Mouse (Mus musculus) c-Kit-positive CD71-negative TER-119-negative erythroid progenitor cells, embryonic 14.5 days (primary cell): ENCODE measurements around the gene Tnni3k.
A peak's percentile ranks its signal among the peaks of the same experiment; 100 is the strongest.

Experiments
- DNase-seq: peaks from one replicate; pipeline ENCODE4 v3.0.0-alpha.2; 2013; ENCODE audit warnings: low read depth

The Tnni3k gene

DNA sequence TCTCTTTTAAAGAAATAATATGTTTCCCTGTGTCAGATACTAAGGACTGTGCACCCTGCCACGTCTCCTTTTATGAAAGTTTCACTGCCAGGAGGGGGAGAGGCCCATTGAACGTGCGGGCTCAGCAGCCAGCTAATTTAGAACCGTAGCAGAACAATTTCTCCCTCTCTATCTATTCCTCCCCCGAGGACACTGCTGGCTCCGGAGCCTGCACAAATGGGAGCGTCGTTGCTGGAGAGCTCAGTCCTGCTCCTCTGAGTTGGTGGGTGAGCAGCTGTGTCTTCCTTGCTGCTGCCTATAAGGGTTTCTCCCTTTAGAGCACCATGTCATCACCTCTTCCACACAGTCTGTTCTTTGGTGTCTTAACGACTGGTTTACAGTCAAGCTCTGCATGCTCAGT is 220.8 kb downstream of the Tnni3k start:
- DNase-seq = no peak

DNA sequence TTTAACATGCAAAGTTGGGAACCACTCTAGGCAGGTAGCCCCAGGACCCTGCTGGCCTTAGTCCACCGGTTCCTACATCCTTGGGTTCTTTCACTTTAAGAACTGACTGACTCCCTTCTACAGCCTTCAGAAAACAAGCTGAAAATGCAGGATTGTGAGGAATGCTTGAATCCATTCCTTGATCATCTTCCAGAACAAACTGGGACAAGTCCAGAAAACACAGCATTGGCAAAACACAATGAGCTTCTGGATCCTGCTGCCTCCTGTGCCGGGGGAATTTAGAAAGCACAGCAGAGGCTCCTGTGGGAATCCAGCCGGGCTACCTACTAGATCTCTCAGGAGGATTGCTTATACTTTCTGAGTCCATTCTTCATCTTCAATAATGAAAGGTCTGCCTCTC is 229.5 kb downstream of the Tnni3k start:
- DNase-seq = no peak

DNA sequence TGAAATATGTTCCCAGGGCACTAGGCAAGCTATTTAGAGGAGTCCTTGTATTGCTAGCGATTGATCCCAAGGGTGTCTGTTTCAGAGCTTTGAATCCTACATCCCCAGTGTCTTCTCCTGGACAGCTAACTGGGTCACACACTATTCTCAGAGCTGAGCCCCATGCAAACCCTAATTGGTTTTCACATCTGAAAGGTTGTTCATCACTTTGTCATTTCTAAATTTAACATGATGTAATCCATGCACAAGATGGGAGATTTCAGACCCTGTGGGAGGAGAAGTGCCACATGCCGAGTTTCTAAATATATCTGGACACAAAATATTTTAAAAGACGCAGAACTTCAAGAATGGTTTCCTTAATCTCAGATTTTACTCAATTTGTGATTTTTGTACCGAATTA is 230.5 kb downstream of the Tnni3k start:
- no peak for DNase-seq

DNA sequence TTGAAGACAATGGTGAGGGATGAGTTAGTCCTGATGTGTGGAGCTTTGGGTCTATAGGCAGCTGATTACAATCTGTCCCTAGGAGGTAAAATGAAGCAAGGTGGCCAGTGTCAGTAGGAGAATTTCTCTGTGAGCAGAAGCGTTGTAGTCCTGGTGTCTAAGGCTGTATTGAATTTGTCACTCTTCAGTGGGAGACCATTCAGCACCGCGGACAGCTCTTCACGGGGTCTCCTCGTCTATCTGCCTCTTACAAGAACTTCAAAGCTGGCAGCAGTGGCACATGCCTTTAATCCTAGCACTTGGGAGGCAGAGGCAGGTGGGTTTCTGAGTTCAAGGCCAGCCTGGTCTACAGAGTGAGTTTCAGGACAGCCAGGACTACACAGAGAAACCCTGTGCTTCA is 235.5 kb downstream of the Tnni3k start:
- DNase-seq = peak; percentile 46

DNA sequence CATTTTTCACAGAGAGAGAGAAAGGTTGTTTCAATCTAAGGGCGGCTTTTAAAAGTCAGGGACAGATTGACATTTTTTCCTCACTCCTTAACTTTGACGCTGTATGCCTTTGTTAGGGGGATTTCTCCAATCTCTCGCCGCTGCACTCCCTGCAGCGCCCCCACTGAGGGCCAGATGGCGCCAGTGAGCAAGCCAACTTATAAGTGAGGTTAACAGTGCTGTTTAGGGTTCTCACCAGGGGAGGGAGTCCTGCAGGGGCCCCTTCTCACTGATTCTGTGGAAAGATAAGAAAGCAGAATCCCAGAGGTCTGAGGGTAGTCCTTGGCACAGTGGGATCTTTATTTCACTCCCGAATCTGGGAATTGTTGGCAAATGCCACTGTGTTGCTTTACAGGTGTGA is 237.5 kb downstream of the Tnni3k start:
- DNase-seq = peak; percentile 32

DNA sequence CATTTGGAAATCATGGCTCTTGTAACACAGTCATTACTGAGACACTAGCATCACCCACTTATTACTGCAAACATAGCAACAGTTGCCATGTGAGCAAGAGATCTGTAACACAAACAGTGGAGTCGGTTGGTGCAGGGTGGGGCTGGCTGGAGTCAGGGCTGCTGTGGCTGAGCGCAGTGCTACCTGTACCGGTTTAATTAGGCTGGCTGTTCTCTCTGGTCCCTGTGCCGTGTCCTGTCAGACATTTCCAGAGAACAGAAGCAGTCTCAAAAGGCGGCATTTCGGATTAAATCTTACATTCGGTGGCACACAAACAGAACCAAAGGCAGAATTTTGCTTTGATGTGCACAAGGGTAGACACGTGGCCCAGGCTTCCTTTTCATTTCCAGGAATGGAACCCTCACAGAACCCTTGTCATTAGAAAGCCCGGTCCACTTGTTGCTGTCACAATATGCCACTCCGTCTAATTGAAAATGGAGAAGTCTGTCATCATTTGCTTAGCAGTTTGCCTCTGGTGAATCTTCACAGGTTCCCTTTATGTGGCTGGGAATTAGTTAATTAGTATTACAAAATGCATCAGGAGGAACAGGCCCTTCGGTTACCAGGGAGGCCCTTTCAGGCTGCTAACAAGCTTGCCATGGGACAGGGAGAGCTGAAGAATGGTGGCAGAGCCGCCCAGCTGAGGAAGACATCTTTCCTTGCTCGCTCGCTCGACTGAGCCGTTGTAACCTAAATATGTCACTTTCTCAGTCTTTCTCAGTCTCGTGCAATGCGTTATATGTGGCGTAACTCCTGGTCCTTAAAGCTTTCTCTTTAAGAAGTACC is 238.2 kb downstream of the Tnni3k start:
- no peak for DNase-seq

DNA sequence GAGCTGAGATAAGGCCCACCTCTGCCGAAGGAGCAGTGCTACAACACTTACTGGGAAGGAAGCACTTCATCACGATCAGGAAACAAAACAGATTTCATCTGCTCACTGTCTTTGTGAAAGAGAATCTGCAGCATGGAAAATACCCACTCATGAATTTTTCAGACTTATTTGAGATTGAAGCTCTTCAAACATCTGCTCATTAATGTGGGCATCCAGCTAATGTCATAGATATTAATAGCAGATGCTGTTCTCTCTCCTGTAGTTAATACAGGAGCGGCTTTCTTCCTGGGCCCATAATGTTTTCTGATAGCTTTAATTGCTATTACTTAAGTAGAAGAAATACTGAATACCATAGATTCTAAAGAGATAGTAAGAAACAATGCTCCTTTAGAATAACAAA is 239.0 kb downstream of the Tnni3k start:
- DNase-seq = no peak

DNA sequence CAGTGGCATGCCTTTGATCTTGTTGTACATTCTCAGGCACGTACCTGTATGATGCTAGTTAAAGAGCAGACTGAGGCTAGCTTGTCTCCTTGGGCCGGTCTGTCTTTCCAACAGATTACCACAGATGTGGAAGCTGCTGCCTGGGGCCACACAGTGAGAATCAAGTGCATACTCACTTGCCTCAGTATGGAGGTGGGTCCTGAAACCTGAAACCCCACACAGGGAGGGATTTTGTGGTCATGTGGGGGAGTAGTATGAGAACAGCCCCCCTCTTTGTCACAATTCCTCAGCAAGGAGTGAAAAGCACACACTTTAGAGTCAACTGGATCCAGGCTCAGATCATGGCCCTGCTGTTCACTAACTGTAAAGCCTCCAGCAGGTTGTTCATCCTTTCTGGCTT is 239.6 kb downstream of the Tnni3k start:
- DNase-seq = no peak

DNA sequence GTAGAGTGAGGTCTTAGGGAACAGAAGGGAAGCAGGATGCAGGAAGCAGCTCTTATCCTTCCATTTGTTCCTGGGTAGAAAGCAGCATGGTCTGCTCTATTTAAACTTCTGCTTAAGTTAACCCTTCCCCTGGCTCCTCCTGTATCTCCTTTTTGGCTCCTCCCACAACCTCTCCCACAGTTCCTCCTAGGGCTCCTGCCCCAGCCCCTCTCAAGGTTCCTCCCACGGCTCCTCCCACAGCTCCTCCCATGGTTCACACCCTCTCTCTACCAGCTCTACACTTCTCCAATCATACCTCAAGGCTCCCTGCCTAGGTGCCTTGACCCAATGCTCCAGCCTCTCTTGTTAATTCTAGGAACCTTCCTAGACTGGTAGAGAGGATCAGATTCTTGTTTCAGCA is 242.3 kb downstream of the Tnni3k start:
- DNase-seq = no peak

DNA sequence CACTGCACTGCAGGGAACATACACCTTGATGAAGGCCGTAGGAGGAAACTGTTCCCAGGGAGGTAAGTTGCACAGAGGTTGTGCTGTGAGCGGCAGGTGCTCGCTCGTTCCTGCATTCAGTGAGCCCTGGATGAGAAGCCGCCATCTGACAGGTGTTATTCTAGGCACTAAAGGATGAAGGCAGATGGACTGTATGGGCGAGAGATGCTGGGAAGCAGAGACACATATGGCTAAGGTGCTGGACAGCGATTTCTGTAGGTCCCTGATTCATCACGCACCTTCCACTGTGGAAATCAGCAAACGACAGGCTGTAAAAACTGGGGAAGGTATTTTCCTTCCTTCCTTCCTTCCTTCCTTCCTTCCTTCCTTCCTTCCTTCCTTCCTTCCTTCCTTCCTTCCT is 243.4 kb downstream of the Tnni3k start:
- DNase-seq = no peak

DNA sequence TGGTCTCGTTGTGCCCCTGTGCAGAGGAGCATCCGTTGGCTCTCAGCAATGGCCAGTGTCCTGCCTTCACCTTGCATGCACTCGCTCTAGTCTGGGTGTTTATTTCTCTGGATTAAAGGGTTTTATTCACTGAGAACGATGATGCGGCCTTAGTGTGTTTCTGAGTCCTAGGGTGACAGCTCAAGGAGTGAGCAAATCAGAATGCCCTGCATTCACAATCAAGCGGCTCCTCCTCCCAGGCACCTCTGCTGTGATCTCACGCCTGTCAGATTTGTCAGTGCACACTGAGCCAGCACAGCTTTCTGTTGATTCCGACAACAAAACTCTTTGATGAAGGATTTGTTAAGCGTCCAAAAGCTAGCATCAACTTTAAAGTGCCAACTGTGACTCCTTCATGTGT is 243.9 kb downstream of the Tnni3k start:
- DNase-seq = no peak

DNA sequence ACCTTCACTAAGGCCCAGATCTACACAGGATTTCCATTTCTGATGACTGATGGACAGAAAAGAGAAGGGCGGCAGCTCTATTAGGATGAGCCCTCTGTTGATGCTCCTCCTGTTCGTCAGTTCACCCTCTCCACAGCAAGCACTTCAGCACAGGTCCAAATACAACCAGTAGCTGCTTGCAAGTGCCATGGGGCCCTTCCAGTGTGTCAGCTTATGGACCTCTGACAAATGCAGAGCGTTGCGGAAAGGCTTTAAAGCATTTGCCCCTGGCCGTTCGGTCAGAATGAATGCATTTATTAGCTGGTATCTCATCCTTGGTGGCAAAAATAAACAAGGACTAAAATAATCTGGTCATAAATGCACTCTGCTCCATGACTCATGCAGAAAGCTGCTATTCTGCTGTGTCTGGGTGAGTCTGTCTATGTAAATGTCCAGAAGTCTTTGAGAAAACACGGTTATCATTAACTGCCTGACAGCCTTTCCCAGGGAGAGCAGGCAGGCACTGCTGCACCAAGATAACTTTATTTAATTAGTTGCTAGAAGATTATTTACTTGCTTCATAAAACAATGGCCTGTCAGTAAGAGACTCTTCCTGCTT is 244.8 kb downstream of the Tnni3k start:
- no peak for DNase-seq

DNA sequence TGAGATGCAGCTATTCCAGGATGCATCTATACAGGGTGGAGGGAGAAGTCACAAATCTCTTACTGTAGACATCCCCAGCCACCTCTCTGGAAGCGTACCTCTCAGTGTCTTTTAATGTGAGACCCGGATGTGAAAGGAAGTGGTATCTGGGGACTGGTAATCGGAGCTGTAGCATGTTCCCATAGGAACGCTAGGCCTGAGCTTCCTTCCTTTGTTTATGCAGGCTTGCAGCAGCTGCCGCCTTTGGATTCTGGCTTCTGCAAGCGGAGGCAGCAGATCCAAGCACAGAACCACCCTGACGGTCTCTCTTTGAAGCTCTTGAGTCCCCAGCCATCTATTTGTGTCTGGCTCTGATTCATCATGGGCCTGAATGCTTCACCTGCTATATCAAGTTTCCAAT is 248.6 kb downstream of the Tnni3k start:
- no peak for DNase-seq

DNA sequence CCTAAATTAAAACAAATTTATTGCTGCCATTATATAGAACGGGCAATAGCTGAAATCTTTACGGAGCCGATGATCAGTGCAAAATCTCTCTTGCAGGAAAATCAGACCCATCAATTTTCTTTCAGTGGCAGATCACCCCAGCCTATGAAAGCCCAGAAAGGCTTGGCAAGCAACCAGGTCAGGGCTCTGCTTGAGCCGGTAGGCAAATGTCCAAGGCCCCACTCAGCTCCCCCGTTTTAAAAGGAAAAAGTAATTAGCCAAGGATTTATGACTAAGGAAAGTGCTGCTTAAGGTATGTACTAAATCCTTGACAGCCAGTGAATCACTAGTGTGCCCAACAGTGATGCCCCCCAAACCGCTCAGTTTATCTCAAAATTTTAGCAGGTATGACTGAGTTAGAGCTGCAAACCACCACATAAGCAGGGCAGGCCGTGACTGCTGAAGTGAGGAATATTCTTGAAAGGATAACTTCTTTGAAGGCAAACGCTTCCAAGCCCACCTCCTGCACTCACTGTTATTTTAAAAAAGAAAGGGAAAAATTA is 254.2 kb downstream of the Tnni3k start:
- no peak for DNase-seq

DNA sequence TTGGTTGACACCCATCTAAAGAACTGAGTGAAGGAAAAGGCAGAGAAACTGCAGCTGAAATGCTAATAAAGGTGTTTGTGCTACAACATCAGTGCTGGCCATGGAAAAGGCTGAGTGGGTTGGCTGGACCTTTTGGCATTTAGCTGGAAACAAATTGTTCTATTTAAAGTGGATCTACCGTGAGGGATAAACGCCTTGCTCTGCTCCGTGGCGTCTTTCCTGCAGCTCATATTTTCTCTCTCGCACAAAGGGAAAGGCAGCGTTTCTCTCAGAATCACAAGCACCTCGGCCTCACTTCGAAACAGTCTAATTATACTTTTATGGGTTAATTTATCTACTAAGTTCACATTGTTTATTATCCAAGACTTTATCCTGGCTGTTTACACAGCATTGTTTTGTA is 254.8 kb downstream of the Tnni3k start:
- no peak for DNase-seq

DNA sequence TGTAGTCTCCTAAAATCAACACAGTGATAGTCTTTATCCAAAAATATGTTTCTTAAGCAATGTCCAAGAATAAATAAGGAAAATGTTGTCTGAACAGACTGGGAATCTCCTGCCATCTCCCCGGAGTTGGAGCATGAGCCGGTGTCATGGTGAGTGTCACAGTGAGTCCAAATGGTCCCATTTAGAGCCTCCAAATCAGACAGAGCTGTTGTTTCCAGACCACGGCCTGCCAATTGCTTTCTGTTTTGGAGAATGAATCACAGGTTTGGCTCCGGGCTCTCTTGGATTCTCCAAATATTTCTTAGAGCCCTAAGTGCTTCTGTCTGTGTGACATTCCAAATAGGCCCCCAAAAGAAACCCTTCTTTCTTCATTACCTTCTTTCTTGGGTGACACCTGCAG is 256.4 kb downstream of the Tnni3k start:
- DNase-seq = no peak

DNA sequence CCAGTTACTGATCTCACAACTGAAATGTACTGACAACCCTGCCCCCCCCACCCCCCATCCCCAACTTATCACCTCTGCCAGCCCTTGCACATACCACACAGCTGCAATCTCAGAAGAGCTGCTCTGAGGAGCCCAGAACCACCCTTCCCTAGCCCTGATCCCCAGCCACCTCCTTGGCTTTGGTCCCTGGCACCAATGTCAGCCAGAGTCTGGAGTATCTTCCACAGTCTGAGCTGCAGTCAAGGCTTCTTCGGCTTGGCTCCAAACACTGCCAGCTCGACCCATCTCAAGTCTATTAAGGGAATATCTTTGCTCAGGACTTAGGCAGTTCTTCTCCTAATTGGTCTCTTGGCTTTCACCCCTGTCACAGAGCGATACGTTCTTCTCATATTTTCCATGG is 261.6 kb downstream of the Tnni3k start:
- no peak for DNase-seq

DNA sequence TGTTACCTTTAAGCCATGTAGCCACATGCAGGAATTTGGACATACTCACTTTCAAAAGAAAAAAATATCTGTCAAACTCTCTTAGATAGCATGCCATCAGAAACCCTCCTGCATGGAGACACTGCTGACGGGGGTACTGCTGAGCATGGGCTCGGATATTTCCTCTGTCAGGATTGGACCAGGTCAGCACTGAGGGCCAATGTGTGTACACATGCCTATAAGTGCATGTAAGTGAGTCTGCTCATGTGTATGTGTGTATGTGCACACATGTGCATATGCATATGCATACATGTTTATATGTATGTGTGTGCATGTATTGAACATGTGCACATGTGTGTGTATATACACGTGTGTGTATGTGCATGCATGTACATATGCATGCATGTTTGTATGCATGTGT is 267.6 kb downstream of the Tnni3k start:
- DNase-seq = no peak

DNA sequence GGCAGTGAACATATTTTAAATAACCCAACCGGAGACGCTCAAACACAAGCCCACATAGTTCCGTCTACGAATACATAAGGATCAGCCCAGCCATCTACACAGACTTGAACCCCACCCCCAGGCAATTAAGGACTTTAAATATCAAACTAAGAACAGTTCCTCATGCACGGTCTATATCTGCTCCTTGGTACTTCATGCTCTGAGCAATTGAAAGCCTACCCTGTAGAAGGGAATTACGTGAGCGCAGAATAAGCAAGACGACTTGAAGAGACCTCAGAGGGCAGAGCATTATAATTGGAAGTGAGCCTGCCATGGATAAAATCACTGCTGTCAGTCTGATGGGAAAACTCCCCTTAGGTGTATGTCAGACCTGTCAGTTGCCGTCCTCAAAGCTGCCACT is 268.9 kb downstream of the Tnni3k start:
- DNase-seq = no peak

DNA sequence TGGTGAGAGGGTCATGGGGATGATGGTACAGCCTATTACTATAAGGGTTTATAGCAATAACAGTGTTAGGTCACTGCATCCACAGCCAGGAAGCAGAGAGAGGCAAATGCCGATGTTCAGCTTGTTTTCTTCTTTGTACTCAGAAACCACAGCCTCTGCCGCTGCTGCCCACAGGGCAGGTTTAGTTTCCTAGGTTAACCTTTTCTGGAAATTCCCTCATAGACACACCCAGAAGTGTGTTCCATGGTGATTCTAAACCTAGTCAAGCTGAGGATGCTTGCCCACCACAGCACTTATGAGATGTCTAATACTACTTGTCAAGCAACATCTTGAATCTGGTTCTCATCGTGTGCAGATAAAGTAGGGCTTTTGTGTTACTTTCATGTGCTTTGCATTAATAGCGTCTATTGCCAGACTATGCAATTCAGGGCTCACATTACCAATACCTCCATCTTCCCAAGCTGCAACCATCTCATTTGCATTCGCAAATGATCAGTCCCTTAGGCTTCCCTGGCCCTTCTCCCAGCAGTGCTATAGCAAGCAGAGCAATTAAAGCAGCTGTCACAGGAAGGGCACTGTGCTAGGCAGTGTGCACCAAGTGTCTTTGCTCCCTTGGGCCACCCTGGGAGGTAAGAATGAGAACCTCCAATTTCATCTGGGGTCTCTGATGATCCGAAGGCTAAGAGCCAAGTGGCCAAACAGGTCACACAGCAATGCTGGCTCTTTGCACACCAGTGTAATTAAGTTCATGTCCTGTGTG is 276.2 kb downstream of the Tnni3k start:
- no peak for DNase-seq

DNA sequence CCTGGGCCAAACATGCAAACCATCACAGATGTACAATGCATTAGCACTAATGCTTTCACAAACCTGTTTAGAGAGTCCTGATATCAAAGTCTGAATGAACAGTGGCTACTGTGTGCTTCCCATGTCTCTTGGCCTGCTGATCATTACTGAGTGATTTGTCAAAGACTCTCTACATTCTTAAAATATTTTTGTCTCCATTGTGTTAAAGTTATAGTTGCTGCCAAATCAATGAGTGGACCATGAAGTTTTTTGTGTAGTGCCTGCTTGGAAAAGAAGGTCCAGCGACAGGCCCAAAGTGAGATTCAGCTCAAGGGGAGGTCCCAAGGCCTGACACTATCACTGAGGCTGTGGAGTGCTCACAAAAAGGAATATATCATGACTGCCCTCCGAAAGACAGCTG is 283.6 kb downstream of the Tnni3k start:
- no peak for DNase-seq

DNA sequence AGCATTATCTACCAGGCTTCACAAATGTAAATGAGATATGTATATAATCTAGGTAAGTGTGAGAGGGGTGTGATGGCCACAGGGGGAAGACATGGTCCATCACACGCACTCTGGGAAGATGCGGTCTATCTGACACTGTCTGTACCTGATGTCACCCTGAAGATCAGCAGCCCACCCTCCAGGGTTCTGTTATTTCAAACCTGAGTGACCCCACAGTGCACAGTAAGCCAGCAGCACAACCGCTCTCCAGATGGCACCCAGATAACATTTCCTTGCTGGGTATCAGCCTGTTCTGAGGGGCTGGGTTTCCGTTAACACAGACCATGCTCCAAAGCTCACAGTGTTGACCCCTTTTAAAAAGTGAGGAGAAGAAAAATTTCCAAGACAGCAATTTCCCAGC is 288.9 kb downstream of the Tnni3k start:
- DNase-seq = no peak

DNA sequence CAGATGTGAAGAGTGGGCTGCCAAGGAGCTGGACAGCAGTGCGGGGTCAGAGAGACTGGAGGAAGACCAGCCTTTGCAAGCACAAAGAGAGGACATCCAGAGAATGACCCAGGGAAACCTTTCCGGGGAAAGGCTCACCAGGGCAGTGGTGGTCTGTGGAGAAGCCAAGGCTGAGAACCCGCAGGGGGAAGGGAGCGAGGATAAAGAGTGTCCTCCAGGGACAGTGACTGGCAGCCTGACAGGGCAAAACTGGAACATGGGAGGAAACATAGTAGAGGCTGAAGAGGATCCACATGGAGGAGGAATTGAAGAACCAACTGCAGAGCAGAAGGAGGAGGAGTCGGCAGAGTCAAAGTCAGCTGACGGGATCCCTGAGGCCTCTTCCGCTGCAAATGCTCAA is 291.1 kb downstream of the Tnni3k start:
- DNase-seq = no peak
